Mouse (Mus musculus) cerebellum, adult (tissue): ENCODE data around the gene Sik2.

Experiments
- ATAC-seq: cut with Nextera tagmentation; 2 replicates; pipeline ENCODE4 v1.9.2; 2017; ENCODE audit warnings: mild to moderate bottlenecking, moderate library complexity, mixed read lengths; ENCODE audit not compliant: insufficient number of reproducible peaks, low FRiP score, low TSS enrichment

The Sik2 gene

GRCm38 (mm10) chr9:51008841-51009655 lies at the start of gene Sik2:
Gene Sik2, minus strand, starts transcription at chr9:51009073.
- ATAC-seq, result peak; percentile 91

- ATAC-seq, result no peak
These were observed 47.8 kb upstream of the Sik2 start for GRCm38 (mm10) chr9:51056360-51057324.

GRCm38 (mm10) chr9:51052180-51052579 lies 43.3 kb upstream of the Sik2 start:
- no peak for ATAC-seq

GRCm38 (mm10) chr9:51042136-51042535 lies 33.3 kb upstream of the Sik2 start:
- ATAC-seq, result no peak

- no peak for ATAC-seq
These were observed 32.7 kb upstream of the Sik2 start for GRCm38 (mm10) chr9:51041491-51041980.

- no peak for ATAC-seq
These were observed 24.1 kb upstream of the Sik2 start for GRCm38 (mm10) chr9:51032785-51033529.

- no peak for ATAC-seq
These were observed 23.4 kb upstream of the Sik2 start for GRCm38 (mm10) chr9:51032291-51032690.

GRCm38 (mm10) chr9:51031603-51032002 lies 22.7 kb upstream of the Sik2 start:
- ATAC-seq, result no peak

GRCm38 (mm10) chr9:51030147-51030546 lies 21.3 kb upstream of the Sik2 start:
- no peak for ATAC-seq

- ATAC-seq, result no peak
These were observed 18.1 kb upstream of the Sik2 start for GRCm38 (mm10) chr9:51026952-51027351.

GRCm38 (mm10) chr9:51021123-51021795 lies 12.4 kb upstream of the Sik2 start:
- ATAC-seq, result no peak

- ATAC-seq, result no peak
These were observed 11.5 kb upstream of the Sik2 start for GRCm38 (mm10) chr9:51020351-51020750.

GRCm38 (mm10) chr9:51019670-51020069 lies 10.8 kb upstream of the Sik2 start:
- no peak for ATAC-seq

GRCm38 (mm10) chr9:51015732-51016131 lies 6.9 kb upstream of the Sik2 start:
- ATAC-seq, result no peak

- ATAC-seq, result no peak
These were observed 4.8 kb upstream of the Sik2 start for GRCm38 (mm10) chr9:51013644-51014043.

- ATAC-seq, result 0 out of 2 replicates have a peak, but pooled peaks have one; percentile 12
These were observed 730 bp upstream of the Sik2 start for GRCm38 (mm10) chr9:51009656-51009950.

- ATAC-seq, result peak; percentile 39
These were observed 619 bp downstream of the Sik2 start for GRCm38 (mm10) chr9:51008068-51008840.

GRCm38 (mm10) chr9:51007726-51008067 lies 1.2 kb downstream of the Sik2 start:
- ATAC-seq, result no peak

GRCm38 (mm10) chr9:51006846-51007245 lies 2.0 kb downstream of the Sik2 start:
- ATAC-seq, result no peak
